Mouse (Mus musculus): ENCODE data around the gene Ryr3. TPM values are rescaled to one million over a fixed set of nuclear protein-coding genes. Genes with fewer than 3 reads are reported as not detected.

Gene Ryr3
- polyA plus RNA-seq, 1 experiment = not detected

DNA sequence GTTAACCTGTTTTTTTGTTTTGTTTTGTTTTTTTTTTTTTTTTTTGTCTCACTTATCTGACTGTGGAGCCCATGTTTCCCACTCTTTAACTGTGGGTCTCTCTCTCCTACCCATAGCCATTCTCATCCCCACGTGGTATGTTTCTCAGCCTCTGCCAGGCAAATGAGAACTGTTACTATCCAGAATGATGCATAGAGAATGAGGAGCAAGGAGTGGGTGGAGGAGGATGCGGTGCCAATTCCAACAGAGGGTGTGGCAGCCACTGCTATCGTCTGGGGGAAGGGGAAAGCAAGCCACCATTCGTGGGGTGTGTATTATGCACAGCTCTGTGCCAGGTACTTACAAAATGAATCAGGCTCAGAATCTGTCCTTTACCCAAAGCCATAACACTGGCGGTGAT lies 158.0 kb downstream of the Ryr3 start:
- Histone ChIP-seq H3K4me3 (ENCODE audit: insufficient read depth, low read depth, low read length) (no peak overlapping the region), H3K4me1 (ENCODE audit: control insufficient read depth, insufficient read depth, low read length) (no peaks in the 10 kb centered on the region), H3K27ac (ENCODE audit: insufficient read depth, low read depth, low read length) (no peak overlapping the region)
- 39% methylated on average over 5 of the region's 5 CpGs for WGBS
- TF ChIP-seq CTCF (IDR thresholded peaks at IDR 0.05; ENCODE audit: insufficient read depth, low read depth, low read length) (no peak), POLR2A (IDR thresholded peaks at IDR 0.05; ENCODE audit: insufficient read depth, low read depth, low read length) (no peak)

DNA sequence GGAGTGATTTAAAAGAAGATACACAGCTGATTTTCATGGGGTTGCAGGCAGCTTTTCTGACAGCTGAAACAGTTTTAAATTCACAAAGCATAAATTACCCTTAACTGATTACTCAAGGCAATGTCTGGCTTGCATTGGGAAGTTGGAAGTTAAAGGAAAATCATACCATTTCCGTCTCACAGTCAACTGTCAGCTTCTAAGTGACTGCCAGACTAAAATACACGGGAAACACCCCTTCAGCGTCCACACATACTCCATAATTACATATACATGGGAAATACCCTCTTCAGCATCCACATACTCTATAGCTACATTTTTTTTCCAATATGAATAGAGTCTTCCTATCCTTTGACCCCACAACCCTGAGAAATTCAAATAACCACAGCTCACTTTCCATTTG lies 158.8 kb downstream of the Ryr3 start:
- WGBS = 70% methylated on average over 3 of the region's 3 CpGs

GRCm38 (mm10) chr2:113055591-113055990 lies 161.3 kb downstream of the Ryr3 start:
- Histone ChIP-seq H3K4me1 (ENCODE audit: control insufficient read depth, insufficient read depth, low read length) (no peaks in the 10 kb centered on the region), H3K4me3 (ENCODE audit: insufficient read depth, low read depth, low read length) (no peak overlapping the region), H3K27ac (ENCODE audit: insufficient read depth, low read depth, low read length) (no peak overlapping the region)
- no peak for TF ChIP-seq CTCF (IDR thresholded peaks at IDR 0.05; ENCODE audit: insufficient read depth, low read depth, low read length)
- no peak for TF ChIP-seq POLR2A (IDR thresholded peaks at IDR 0.05; ENCODE audit: insufficient read depth, low read depth, low read length)
- WGBS = 94% methylated on average over 2 of the region's 2 CpGs

More for the DNA sequence above, 158.8 kb downstream of the Ryr3 start:
- H3K4me3 ChIP-seq (ENCODE audit: insufficient read depth, low read depth, low read length) = no peak overlapping the region
- H3K27ac ChIP-seq (ENCODE audit: insufficient read depth, low read depth, low read length) = no peak overlapping the region
- H3K4me1 ChIP-seq (ENCODE audit: control insufficient read depth, insufficient read depth, low read length) = no peaks in the 10 kb centered on the region
- no peak for TF ChIP-seq CTCF (IDR thresholded peaks at IDR 0.05; ENCODE audit: insufficient read depth, low read depth, low read length)
- no peak for TF ChIP-seq POLR2A (IDR thresholded peaks at IDR 0.05; ENCODE audit: insufficient read depth, low read depth, low read length)

DNA sequence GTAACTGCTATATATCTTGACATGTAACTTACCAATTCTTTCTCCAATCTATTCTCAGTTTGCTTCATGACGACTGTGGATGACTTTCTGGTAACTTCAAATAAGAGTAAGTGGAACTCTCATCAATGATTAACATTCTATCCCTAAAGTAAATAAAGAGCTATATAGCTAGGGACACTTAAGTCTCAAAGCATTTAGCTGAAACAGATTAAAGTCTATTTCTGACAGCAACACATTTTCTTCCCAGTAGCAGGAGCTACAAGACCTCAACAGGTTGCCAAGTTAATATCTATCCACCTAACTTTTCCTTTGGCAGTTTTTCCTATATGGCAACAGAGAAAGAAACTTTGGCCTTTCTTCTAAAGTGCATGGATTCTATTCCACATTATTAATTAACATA lies 167.1 kb downstream of the Ryr3 start:
- TF ChIP-seq POLR2A (IDR thresholded peaks at IDR 0.05; ENCODE audit: insufficient read depth, low read depth, low read length) (no peak), CTCF (IDR thresholded peaks at IDR 0.05; ENCODE audit: insufficient read depth, low read depth, low read length) (no peak)
- H3K4me3 ChIP-seq (ENCODE audit: insufficient read depth, low read depth, low read length) = no peak overlapping the region
- no peak overlapping the region for H3K27ac ChIP-seq (ENCODE audit: insufficient read depth, low read depth, low read length)
- no peaks in the 10 kb centered on the region for H3K4me1 ChIP-seq (ENCODE audit: control insufficient read depth, insufficient read depth, low read length)
- WGBS = 93% methylated on average over 1 of the region's 1 CpGs

DNA sequence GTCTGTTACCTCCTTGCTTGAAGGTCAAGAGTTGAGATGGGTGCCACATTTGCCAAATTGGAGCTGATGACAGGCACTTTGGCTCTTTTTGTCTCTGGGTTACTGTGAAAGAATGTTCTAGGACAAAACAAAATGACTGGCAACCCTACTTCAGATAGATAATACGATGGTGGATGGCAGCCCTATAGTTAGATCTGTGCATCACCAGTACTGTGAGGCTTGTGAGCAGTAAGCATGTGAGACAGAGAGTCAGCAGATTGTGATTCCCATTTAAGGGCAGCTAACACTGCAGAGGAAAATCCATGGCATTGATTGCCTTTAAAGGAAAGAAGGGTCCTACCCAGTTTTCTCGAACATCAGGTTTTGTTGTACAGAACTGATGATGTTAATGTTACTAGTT lies 180.3 kb downstream of the Ryr3 start:
- 88% methylated on average over 2 of the region's 2 CpGs for WGBS
- no peak overlapping the region for H3K4me3 ChIP-seq (ENCODE audit: insufficient read depth, low read depth, low read length)
- no peaks in the 10 kb centered on the region for H3K4me1 ChIP-seq (ENCODE audit: control insufficient read depth, insufficient read depth, low read length)
- TF ChIP-seq CTCF (IDR thresholded peaks at IDR 0.05; ENCODE audit: insufficient read depth, low read depth, low read length) (no peak), POLR2A (IDR thresholded peaks at IDR 0.05; ENCODE audit: insufficient read depth, low read depth, low read length) (no peak)
- H3K27ac ChIP-seq (ENCODE audit: insufficient read depth, low read depth, low read length) = no peak overlapping the region

DNA sequence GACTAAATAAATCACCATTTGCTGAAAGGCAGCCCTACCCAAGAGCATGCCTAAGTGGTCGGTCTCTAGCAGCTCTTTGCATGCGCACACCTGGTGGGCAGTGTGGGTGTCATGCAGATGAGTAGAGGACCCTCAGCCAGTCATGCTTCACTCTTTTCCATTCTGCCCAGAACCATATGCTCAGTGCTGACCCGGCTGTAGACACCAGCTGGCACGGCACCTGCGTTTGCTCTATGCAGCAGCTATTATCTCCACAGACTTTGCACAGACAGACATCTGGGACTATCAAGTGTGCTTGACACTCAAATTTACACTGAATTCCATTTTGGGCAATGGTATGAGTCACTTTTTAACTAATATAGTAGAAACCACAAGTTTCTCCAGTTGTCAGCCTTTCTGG lies 186.2 kb downstream of the Ryr3 start:
- TF ChIP-seq CTCF (IDR thresholded peaks at IDR 0.05; ENCODE audit: insufficient read depth, low read depth, low read length) = no peak
- peak overlapping the region; percentile 62; the same call in 1 of the 2 replicates for H3K27ac ChIP-seq (ENCODE audit: insufficient read depth, low read depth, low read length)
- H3K4me3 ChIP-seq (ENCODE audit: insufficient read depth, low read depth, low read length) = no peak overlapping the region
- peaks cover 3% of the 10 kb centered on the region for H3K4me1 ChIP-seq (ENCODE audit: control insufficient read depth, insufficient read depth, low read length)
- 60% methylated on average over 5 of the region's 5 CpGs for WGBS

DNA sequence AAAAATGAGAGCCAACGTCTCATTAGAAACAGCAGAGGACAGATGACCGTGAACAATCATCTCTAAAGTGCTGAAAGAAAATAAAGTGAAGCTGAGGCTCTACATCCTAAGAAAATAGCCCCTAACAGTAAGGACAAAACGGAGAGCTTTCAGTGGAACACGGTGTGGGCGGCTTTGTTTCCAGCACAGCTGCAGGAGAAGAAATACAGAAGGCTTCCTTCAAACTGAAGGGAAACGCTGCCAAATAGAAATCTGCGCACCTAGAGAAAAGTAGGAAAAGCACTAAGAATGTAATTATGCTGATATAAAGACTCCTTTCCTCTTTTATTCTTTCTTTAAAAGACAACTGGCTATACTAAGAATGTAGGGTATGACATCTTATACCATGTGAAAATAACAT lies 197.0 kb downstream of the Ryr3 start:
- 22% methylated on average over 7 of the region's 7 CpGs for WGBS
- Histone ChIP-seq H3K27ac (ENCODE audit: insufficient read depth, low read depth, low read length) (no peak overlapping the region), H3K4me1 (ENCODE audit: control insufficient read depth, insufficient read depth, low read length) (0 out of 2 replicates have a peak, but pooled peaks cover 2% of the 10 kb centered on the region), H3K4me3 (ENCODE audit: insufficient read depth, low read depth, low read length) (no peak overlapping the region)
- no peak for TF ChIP-seq CTCF (IDR thresholded peaks at IDR 0.05; ENCODE audit: insufficient read depth, low read depth, low read length)
- TF ChIP-seq POLR2A (IDR thresholded peaks at IDR 0.05; ENCODE audit: insufficient read depth, low read depth, low read length) = no peak

DNA sequence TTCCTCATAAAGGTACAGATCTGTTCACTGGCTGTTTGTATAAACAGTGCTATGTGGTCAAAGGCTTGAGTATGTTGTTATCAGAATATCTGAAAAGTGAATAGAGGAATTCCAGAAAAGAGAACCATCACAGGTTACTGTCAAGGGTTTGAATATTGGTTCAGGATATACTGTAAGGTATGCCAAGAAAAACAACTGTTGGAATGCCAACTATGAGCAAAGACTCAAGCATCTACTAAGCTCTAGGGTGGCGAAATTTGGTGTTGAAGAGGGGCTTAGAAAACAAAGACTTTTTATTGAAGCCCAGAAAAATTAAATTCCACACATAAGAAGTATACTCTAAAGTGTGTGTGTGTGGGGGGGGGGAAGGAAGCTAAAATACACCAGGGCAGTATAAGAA lies 198.6 kb downstream of the Ryr3 start:
- 0 out of 2 replicates have a peak, but pooled peaks cover 2% of the 10 kb centered on the region for H3K4me1 ChIP-seq (ENCODE audit: control insufficient read depth, insufficient read depth, low read length)
- no peak for TF ChIP-seq CTCF (IDR thresholded peaks at IDR 0.05; ENCODE audit: insufficient read depth, low read depth, low read length)
- H3K4me3 ChIP-seq (ENCODE audit: insufficient read depth, low read depth, low read length) = no peak overlapping the region
- WGBS = 76% methylated on average over 1 of the region's 1 CpGs
- H3K27ac ChIP-seq (ENCODE audit: insufficient read depth, low read depth, low read length) = no peak overlapping the region

DNA sequence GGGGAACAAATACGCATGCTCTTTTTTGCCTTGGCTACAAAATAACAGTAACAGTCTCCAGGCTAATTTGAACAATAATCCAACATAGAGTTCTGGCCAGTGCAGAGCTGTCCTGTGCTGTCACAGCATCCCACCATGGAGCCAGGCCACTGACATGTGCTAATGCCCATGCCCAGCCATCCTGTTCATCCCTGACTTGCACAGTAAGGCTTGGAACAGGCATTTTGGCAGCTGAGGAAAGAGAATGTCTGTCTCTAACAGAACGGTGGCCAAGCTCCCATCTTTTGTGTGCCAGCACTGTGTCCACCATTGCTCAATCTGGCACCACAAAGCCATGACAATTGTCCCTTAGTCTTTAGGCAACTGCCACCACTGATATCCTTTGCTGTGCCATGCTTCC lies 200.7 kb downstream of the Ryr3 start:
- no peak overlapping the region for H3K4me3 ChIP-seq (ENCODE audit: insufficient read depth, low read depth, low read length)
- 78% methylated on average over 2 of the region's 2 CpGs for WGBS

More for the DNA sequence above, 200.7 kb downstream of the Ryr3 start:
- Histone ChIP-seq H3K4me1 (ENCODE audit: control insufficient read depth, insufficient read depth, low read length) (0 out of 2 replicates have a peak, but pooled peaks cover 2% of the 10 kb centered on the region), H3K27ac (ENCODE audit: insufficient read depth, low read depth, low read length) (no peak overlapping the region)
- no peak for TF ChIP-seq CTCF (IDR thresholded peaks at IDR 0.05; ENCODE audit: insufficient read depth, low read depth, low read length)
- TF ChIP-seq POLR2A (IDR thresholded peaks at IDR 0.05; ENCODE audit: insufficient read depth, low read depth, low read length) = no peak

All from olfactory bulb, adult 2 months (tissue).